Mouse (Mus musculus): Measurements from ENCODE around the gene Tent4b. TPM values are rescaled to one million over a fixed set of nuclear protein-coding genes. Genes with fewer than 3 reads are reported as not detected.

The Tent4b gene
- polyA plus RNA-seq, 1 experiment = 18.9 TPM

DNA sequence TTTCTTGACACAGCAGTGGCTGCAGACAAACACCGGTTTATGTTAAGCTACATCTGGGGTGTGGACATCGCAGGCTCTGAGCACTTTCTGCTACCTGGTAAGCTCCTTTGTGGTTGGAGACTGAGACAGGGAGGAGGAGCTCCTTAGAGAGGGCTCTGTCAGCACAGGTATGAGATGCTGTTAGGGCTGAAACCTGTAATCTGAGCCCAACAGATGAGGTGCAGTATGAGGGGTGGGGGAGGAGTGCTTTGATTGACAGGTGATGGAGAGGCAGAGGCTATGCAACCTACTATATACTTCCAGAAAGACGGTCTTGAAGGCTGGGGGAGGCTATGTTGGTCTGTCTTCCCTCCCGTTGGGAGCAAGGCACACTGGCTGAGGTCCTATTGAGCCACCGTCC lies 80.2 kb downstream of the Tent4b start:
- no peak for DNase-seq (ENCODE audit: low spot score)

DNA sequence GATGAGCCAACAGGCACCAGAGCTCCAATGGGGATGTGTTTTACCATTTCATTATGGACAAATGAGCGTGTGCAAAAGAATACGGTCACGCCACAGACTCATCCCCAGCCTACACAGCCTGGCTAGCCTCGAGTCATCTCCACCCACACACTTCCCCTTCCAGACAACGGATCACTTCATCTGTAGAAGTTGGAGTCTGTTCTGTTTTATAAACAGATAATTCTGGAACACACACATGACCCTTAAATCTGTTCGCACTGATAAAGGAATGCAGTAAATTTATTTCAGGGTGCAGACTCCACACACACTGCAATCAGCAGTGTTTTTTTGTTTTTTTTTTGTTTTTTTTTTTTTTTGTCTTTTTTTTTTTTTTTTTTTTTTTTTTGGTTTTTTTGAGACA lies 80.7 kb downstream of the Tent4b start:
- DNase-seq (ENCODE audit: low spot score) = no peak

DNA sequence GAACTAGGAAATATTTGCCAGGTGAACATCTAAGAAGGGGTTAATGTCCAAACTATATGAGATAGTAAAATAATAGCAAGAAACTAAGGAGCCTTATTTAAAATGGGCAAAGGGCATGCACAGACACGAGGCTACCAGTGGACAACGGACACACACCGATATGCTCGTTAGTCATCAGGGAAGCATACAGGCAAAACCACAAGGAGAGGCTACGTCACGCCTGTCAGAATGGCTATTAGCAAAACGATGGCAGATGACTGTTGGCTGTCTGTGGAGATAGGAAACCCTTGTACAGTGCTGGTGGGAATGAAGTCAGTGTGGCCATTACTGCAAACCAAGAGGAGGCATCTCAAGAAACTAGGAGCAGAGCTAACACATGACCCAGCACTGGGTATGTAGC lies 81.9 kb downstream of the Tent4b start:
- DNase-seq (ENCODE audit: low spot score) = no peak

DNA sequence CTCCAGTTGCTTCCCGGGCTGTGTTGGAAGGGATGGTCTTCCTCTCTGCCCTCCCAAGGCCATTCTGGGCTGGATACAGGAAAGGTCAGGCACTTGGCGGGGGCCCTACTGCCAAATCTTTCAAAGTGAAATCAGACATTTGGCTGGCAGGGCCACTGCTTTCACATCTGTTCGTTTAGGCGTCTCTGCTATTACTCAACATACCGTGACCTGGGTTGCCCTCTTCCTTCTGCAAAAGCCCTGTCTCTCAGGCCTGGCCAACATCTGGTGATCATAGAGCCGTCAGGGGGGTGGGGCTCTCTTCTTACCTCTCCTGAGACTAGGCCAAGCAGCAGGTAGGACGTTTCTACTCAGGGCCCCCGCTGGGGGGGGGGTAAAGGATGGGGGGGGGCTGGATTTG lies 83.7 kb downstream of the Tent4b start:
- DNase-seq (ENCODE audit: low spot score) = no peak

DNA sequence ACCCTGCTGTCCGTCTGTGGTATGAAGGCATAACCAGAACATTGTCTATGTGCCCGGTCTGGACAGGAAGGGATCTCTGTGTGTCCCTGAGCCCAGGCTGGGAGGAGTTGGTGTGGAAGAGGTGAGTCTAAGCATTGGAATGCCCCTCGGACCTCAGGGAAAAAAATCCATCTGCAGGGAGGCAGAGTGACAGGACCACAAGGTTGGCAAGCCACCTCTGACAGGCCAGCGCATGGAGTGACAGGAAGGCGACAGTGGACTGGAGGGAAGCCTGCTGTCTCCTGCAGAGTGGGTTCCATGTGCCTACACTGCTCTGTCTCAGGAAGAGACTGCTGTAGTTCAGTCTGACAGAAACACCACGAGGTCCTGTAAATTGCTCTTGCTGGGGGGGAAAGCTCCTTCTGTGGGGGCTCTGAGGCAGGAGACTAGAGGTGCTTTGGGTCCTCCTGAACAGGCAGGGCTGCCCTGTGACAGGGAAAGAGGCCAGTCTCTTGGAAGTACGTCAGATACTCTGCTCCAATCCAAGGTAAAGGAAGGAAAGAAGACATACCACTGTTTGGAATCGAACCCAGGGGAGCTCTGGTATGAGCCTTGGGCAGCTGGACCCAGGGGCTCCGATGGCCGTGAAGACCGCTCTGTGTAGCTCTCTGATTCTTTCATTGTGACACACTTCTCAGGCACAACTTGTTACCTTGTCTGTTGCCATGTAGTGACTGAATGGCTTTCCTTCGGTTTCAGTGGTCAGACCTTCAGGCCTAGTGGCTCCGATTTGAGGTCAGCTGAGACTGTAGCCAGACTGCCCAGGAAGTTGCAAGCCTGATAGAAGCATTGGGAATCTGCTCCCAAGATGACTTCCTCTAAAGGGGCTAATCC lies 84.5 kb downstream of the Tent4b start:
- DNase-seq (ENCODE audit: low spot score) = no peak

DNA sequence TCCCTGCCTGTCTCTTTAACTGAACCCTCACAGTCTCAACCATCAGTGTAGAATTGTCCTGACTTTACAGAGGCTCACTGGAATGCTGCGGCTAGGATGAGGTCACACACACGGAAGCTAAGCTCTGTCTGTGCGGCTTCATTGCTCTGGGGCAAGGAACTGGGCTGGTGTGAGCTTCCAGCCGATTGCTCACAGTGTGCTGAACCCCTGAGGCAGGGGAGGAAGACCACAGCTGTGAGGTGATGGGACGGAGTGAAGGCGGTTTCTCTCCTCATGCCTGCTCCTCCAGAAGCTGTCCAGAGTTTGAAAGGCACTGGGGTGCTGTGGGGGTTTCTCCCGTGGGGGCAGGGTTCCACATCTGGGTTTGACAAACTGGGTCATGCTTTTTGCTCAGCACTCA lies 85.7 kb downstream of the Tent4b start:
- DNase-seq (ENCODE audit: low spot score) = no peak

DNA sequence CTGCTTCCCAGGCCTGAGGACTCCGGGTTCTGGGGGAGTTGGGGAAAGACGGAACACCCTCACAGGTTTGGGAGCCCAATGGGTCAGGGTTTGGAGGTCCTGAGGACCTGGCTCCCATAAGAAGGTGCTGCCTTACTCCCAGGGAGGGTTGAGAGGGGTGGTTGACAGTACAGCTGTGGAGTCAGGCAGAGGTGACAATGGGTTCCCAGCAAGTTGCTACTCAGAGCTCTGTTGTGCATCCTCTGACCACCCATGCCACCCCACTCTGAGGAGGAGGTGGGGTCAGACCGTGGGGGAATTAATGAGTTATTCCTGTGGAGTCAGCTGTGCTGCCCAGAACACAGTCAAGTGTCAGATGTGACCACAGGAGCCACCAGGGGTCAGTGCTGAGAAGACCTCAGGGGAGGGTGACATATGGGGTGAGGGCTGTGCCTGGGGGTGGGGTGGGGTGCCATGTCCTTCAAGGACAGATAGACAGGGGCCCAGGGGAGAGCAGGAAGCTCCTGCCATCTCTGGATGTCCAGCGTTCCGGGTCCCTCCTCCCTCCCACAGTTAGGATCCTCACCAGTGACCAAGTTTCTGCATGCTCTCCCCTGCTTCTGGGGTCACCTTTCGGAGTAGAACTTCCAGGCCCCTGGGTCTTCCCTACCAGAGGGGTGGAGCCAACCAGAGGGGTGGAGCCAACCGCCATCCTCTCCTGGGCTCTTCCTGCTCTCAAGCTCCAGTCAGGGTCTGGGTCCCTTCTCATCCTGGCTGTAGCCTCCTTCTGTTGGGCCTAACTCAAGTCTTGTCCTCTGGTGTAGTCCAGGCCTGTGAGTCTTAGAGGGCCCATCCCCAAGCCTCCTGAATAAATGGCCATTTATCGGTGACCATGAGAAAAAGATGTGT lies 86.7 kb downstream of the Tent4b start:
- no peak for DNase-seq (ENCODE audit: low spot score)

DNA sequence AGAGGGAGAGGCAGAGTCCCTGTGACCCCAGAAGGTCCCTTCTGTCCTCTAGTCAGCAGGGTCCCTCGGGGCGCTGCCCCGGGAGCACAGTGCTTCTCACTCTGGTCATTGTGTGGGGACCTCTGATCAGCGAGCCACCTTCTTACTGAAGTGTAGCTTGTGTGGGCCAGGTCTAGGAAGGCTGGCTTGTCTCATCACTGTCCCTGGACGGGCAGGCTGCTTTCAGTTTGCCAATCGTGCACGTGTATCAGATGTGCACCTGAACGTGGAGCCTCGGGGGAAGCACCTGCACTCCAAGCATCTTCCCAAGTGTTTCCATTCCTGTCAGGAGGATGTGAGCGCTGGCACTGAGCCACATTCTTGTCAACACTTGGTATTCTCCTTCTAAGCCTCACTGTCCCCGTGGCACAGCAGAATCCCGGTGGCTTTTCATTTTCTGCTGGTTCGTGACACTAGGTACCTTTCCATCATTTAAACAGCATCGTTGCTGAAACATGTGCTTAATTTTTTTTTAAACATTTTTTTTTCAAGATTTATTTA lies 87.5 kb downstream of the Tent4b start:
- DNase-seq (ENCODE audit: low spot score) = no peak

DNA sequence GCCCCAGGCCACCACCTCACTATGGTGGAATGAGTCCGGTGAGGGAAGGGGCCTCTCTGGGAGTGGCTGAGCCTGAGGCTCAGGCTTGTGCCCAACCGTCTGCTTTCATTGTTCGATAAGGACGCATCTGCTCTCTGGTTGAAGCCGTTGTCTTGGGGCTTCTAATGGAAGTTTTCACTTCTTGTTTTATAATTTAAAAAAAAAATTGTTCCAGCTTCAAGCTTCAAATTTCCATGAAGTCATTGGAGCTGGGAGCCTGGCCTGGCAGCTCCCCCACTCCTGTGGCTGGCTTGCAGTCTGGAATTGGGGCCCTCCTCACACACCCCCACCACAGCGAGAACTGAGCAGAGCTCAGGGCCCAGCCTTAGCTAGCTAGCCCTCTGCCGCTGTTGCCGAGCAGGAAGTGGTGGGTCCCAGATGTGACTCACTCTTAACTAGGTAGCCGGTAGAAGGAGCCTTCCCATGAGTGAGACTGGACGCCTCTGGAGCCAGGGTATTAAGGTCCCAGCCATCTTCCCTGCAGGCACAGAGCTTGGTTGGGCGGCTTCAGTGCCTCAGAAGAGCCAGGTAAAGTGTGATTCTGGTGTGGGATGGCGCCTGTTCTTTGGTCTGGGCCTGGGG lies 89.7 kb downstream of the Tent4b start:
- DNase-seq (ENCODE audit: low spot score) = no peak

DNA sequence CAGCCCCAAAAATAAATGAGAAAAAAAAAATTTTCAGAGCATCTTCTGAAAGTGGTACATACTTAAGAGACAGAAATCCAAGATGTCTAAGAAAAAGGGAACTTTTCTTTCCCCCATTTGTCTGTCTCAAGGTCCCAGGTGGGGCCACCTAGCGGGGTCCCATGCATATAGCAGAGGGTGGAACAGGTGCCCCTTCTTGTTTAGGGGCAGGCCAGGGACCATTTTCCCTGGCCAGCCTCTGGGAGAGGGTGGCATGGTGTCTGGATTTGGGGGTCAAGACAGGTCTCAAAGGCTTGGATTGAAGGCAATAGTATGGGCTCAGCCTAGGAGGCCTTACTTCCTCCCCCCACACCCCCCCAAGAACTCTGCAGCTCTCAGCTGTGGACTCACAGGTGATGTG lies 90.9 kb downstream of the Tent4b start:
- DNase-seq (ENCODE audit: low spot score) = no peak

DNA sequence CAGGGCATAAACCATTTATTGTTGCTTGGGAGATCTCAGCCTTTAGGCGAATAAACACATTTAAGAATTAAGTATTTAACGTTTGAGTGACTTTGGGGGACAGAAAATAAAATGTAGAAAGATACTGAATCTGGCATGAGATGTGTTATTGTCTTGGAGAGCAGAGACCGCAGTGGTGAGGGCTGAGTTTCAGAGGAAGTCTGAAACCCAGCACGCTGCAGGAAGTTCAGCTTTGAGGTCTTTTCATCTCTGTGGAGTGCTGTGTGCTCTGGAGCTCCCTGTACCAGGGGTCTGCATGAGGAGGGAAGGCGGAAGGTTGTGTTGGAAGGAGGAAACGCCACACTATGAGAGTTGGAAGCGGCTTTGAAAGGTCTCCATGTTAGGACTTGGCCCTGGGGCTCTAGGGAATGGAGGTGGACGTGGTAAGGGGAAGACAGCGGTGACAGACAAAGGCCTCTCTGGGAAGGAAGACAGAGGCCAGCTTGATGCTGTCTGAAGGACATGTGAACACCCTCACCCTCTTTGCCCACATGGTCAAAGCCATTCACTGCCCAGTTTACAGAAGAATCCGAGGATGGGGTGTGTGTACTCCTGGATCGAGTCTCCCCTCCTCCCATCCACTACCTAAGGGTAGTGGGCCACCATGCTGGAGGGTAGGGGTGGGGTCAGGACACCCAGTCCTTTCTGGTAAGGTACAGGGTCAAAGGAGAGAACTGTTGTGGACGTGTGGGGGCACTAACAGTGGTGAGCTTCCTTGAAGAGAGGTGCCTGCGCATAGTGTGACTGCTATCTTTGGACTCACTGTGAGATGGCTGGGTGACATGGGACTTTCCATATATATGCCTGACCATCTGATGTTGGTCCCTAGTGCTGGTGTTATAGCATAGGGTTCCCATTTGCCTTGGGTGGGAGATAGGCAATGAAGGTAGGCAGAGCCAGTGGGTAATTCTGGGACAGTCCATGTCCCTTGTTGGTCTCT lies 91.6 kb downstream of the Tent4b start:
- DNase-seq (ENCODE audit: low spot score) = no peak

DNA sequence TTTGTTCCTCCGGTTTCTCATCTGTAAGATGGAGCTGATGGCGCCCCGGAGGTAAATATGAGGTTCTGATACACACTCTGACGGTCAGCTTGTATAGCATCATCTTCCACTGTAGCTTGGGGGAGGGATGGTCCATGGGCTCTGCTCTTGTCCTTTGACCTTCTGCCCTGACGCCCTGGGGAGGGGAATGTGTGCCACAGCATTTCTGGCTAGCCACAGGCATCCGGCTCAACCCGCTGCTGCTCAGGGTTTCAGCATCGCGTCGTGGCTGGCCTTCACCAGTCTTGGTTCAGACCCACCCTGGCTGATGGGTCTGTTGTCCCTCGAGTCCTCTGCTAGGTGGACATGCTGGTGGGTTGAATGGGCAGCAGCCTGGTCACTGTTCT lies 92.3 kb downstream of the Tent4b start:
- no peak for DNase-seq (ENCODE audit: low spot score)

DNA sequence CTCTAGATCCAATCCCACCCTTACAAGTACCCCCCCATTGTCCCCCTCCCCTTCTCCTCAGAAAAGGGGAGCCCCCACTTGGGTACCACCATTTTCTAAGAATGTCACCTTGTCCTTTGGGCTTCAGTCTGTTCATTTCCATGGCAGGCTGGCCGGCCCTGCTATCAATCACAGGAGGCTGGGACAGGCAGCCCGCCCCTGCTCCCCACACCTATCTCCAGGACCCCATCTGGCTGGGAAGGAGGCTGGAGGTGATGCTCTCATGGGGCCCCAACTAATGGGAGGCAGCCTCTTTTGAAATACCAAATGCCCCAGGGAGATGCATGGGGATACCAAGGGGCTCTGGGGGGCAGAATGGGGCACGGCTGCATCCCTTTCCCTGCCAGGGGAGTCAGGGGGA lies 93.9 kb downstream of the Tent4b start:
- DNase-seq (ENCODE audit: low spot score) = no peak

DNA sequence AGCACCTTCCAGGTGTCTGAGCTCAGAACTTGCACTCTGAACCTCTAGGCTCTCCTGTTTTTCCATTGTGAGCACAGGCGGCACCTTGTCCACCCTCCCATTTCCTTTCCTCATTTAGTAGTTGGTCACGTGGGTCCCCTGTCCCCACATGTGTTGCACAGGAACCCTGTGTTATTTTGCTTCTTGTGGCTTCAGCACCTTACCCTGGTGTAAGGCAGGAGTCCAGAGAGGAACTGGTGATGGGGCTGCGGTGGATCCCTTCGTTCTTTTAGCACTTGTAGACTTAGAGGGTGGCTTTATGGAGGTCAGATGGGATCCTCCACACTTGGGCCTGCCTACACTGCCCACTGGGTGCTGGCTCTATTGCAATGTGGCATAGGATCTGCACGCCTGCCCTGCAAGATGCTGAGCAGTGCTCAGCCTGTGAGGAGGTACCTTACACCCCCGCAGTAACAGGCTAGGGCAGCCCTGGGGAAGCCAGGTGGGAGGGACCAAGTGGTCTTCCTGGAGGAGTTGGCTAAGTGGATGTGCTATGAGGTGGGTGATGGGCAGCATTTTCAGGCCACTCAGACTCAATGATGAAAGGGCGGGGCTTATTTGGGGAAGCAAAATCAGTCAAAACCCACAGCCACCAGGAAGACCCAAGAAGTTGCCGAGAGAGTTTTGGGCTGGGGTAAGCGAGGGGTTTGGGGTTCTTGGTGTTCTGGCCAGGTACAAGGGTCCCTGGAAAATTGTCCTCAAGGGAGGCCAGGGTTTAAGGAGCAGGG lies 94.8 kb downstream of the Tent4b start:
- DNase-seq (ENCODE audit: low spot score) = no peak

DNA sequence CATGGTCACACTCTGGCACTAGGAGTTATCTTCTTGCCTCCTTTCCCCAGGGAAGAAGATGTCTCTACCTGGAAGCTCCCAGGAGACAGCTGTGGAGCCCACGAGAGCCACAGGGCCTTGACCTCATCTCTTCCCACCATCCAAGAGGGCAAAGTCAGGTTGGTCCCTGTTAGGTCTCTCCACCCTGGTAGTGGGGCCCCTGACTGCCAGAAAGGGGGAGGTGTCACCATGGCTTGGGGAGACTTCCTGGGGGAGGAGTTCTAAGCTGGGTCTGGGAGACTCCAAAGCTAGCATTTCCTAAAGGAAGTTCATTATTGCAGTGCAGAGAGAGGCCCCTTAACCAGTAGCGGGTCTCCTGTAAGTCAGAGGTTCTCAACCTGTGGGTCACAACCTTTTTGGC lies 96.0 kb downstream of the Tent4b start:
- no peak for DNase-seq (ENCODE audit: low spot score)

DNA sequence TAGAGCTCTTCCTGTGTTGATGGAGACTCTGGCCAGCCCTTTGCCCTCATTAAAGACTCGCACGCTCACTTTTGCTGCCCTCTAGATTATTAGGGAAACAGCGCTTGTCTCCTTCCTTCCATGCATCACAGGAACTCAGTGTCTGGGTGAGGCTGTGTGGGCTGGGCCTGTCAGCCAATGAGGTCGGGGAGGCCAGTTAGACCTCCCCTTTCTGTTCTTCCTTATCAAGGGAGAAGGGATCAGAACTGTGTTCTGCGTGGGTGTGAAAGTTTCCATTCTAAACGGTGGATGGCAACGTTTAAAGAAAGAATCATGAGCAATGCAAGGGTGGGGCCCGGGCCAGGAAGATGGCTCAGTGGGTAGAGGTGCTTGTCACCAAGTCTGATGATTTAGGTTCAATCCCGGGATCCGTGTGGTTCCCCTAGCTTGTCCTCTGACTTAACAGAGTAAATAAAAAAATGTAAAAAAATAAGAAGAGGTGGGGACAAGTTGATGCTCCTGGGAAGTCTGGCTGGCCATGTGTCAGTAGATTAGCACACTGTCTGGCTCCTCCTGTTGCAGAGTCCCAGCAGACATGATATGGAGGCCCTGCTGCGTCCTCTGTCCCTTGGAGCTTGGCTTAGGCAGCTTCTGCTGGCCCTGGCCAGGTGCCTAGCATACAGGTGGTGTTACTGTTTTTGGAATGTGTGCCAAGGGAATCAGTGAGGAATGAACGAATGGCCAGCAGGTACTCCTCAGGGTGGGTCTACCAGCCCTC lies 99.1 kb downstream of the Tent4b start:
- DNase-seq (ENCODE audit: low spot score) = no peak

DNA sequence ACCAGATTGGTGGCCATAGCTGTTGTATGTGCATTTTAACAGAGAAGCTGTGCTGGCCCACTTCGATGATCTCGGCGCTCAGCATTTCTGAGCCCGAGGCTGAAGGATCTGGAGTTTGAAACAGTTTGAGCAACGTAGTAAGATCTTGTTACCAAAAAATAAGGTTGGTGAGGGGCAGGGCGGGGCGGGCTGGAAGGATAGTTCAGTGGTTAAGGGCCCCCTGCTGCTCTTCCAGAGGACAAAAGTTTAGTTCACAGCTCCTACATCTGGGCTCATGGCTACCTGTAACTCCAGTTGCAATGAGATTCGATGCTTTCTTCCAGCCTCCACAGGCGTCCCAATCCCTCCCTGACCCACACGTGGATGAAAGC lies 99.7 kb downstream of the Tent4b start:
- DNase-seq (ENCODE audit: low spot score) = no peak

DNA sequence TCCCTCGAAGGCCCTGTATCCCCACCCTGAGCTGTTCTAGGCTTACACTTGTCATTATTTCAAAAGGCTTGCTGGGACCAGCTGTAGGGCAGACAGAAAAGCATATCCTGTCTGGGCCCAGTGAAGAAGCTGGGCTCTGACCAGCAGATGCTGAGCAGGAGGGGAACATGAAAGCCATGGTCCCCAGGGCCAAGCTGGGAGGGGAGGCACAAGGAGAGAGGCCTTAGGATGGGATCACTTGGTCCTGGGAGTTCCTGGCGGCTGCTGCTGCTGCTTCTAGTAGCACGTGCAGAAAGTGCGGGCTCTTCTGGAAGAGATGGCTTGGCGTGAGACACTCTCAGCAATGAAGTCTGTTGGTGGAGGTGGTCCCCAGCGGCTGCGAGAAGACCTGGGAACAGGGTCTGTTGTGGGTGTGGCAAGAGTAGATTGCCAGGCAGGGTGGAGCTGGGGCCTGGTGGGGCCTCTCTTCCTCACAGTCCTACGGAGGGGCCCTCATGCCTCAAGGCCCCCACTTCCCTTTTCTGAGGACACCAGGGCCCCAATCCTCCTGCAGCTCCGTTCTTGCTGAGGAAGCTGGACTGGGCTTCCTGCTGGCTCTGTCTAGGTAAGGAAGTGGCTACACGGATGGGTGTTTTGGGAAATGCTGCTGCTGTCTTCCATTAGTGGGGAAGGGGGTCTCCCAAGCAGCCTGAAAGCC lies 101.0 kb downstream of the Tent4b start:
- DNase-seq (ENCODE audit: low spot score) = no peak

Measured in urinary bladder, adult 2 months (tissue).